Mouse (Mus musculus): ENCODE measurements around the gene 2310022B05Rik. TPM values are rescaled to one million over a fixed set of nuclear protein-coding genes. Genes with fewer than 3 reads are reported as not detected.

The 2310022B05Rik gene
- polyA plus RNA-seq, 1 experiment from 2014 or later = 24.2 TPM

- WGBS = 82% methylated on average over 10 of the region's 10 CpGs
- no peak overlapping the region for H3K27ac ChIP-seq (replicated peaks)
- no peak for DNase-seq (ENCODE audit: low spot score)
- no peak overlapping the region for H3K4me3 ChIP-seq
- H3K9me3 ChIP-seq = no peaks in the 10 kb centered on the region
- H3K36me3 ChIP-seq (replicated peaks) = peaks cover 92% of the 10 kb centered on the region
- no peaks in the 10 kb centered on the region for H3K4me1 ChIP-seq
- no peaks in the 10 kb centered on the region for H3K27me3 ChIP-seq (replicated peaks; ENCODE audit: low read depth, poor library complexity, severe bottlenecking)
Measured at GRCm38 (mm10) chr8:124681077-124681791, 18.1 kb upstream of the 2310022B05Rik start.

GRCm38 (mm10) chr8:124678246-124678645, 15.1 kb upstream of the 2310022B05Rik start:
- WGBS = 92% methylated on average over 13 of the region's 13 CpGs
- Histone ChIP-seq H3K9me3 (no peaks in the 10 kb centered on the region), H3K27ac (replicated peaks) (no peak overlapping the region), H3K27me3 (replicated peaks; ENCODE audit: low read depth, poor library complexity, severe bottlenecking) (no peaks in the 10 kb centered on the region), H3K4me1 (no peaks in the 10 kb centered on the region), H3K36me3 (replicated peaks) (peaks cover 92% of the 10 kb centered on the region), H3K4me3 (no peak overlapping the region)
- DNase-seq (ENCODE audit: low spot score) = no peak

GRCm38 (mm10) chr8:124677486-124677885, 14.3 kb upstream of the 2310022B05Rik start:
- H3K4me3 ChIP-seq = no peak overlapping the region
- WGBS = 61% methylated on average over 12 of the region's 12 CpGs
- no peaks in the 10 kb centered on the region for H3K27me3 ChIP-seq (replicated peaks; ENCODE audit: low read depth, poor library complexity, severe bottlenecking)
- DNase-seq (ENCODE audit: low spot score) = peak; percentile 74
- peaks cover 92% of the 10 kb centered on the region for H3K36me3 ChIP-seq (replicated peaks)
- H3K4me1 ChIP-seq = no peaks in the 10 kb centered on the region
- no peaks in the 10 kb centered on the region for H3K9me3 ChIP-seq
- peak overlapping the region; percentile 78 for H3K27ac ChIP-seq (replicated peaks)

- H3K27ac ChIP-seq (replicated peaks) = peak overlapping the region; percentile 78
- peaks cover 92% of the 10 kb centered on the region for H3K36me3 ChIP-seq (replicated peaks)
Measured at GRCm38 (mm10) chr8:124677078-124677477, 13.9 kb upstream of the 2310022B05Rik start.

GRCm38 (mm10) chr8:124676661-124677060, 13.5 kb upstream of the 2310022B05Rik start:
- 0 out of 2 replicates have a peak overlapping the region, but pooled peaks have one; percentile 24 for H3K27ac ChIP-seq (replicated peaks)
- H3K9me3 ChIP-seq = no peaks in the 10 kb centered on the region
- no peaks in the 10 kb centered on the region for H3K4me1 ChIP-seq
- 92% methylated on average over 4 of the region's 4 CpGs for WGBS
- H3K27me3 ChIP-seq (replicated peaks; ENCODE audit: low read depth, poor library complexity, severe bottlenecking) = no peaks in the 10 kb centered on the region
- H3K36me3 ChIP-seq (replicated peaks) = peaks cover 91% of the 10 kb centered on the region
- no peak for DNase-seq (ENCODE audit: low spot score)
- no peak overlapping the region for H3K4me3 ChIP-seq

More at GRCm38 (mm10) chr8:124677078-124677477, 13.9 kb upstream of the 2310022B05Rik start:
- Histone ChIP-seq H3K27me3 (replicated peaks; ENCODE audit: low read depth, poor library complexity, severe bottlenecking) (no peaks in the 10 kb centered on the region), H3K9me3 (no peaks in the 10 kb centered on the region), H3K4me3 (no peak overlapping the region), H3K4me1 (no peaks in the 10 kb centered on the region)
- 90% methylated on average over 7 of the region's 7 CpGs for WGBS
- no peak for DNase-seq (ENCODE audit: low spot score)

GRCm38 (mm10) chr8:124672345-124672744, 9.2 kb upstream of the 2310022B05Rik start:
- H3K4me3 ChIP-seq = no peak overlapping the region
- no peaks in the 10 kb centered on the region for H3K27me3 ChIP-seq (replicated peaks; ENCODE audit: low read depth, poor library complexity, severe bottlenecking)
- H3K9me3 ChIP-seq = no peaks in the 10 kb centered on the region
- H3K4me1 ChIP-seq = no peaks in the 10 kb centered on the region
- no peak overlapping the region for H3K27ac ChIP-seq (replicated peaks)
- H3K36me3 ChIP-seq (replicated peaks) = peaks cover 66% of the 10 kb centered on the region
- DNase-seq (ENCODE audit: low spot score) = no peak
- 92% methylated on average over 2 of the region's 2 CpGs for WGBS

- Histone ChIP-seq H3K4me1 (peaks cover 2% of the 10 kb centered on the region), H3K27me3 (replicated peaks; ENCODE audit: low read depth, poor library complexity, severe bottlenecking) (no peaks in the 10 kb centered on the region), H3K36me3 (replicated peaks) (peaks cover 32% of the 10 kb centered on the region), H3K27ac (replicated peaks) (no peak overlapping the region), H3K9me3 (no peaks in the 10 kb centered on the region), H3K4me3 (no peak overlapping the region)
- 86% methylated on average over 3 of the region's 3 CpGs for WGBS
- DNase-seq (ENCODE audit: low spot score) = no peak
Measured at GRCm38 (mm10) chr8:124668798-124669197, 5.6 kb upstream of the 2310022B05Rik start.

- peaks cover 6% of the 10 kb centered on the region; the same call in 1 of the 2 replicates for H3K36me3 ChIP-seq (replicated peaks)
- H3K27me3 ChIP-seq (replicated peaks; ENCODE audit: low read depth, poor library complexity, severe bottlenecking) = no peaks in the 10 kb centered on the region
- no peak overlapping the region for H3K4me3 ChIP-seq
- H3K27ac ChIP-seq (replicated peaks) = no peak overlapping the region
- 78% methylated on average over 3 of the region's 3 CpGs for WGBS
- no peak for DNase-seq (ENCODE audit: low spot score)
- peaks cover 36% of the 10 kb centered on the region for H3K4me1 ChIP-seq
- no peaks in the 10 kb centered on the region for H3K9me3 ChIP-seq
Measured at GRCm38 (mm10) chr8:124664414-124664813, 1.2 kb upstream of the 2310022B05Rik start.

- Histone ChIP-seq H3K4me3 (peak overlapping the region; percentile 75), H3K27me3 (replicated peaks; ENCODE audit: low read depth, poor library complexity, severe bottlenecking) (no peaks in the 10 kb centered on the region), H3K36me3 (replicated peaks) (peaks cover 9% of the 10 kb centered on the region; the same call in 1 of the 2 replicates), H3K9me3 (no peaks in the 10 kb centered on the region), H3K27ac (replicated peaks) (peak overlapping the region; percentile 92), H3K4me1 (peaks cover 37% of the 10 kb centered on the region)
- 52% methylated on average over 4 of the region's 4 CpGs for WGBS
- DNase-seq (ENCODE audit: low spot score) = no peak
Measured at GRCm38 (mm10) chr8:124663874-124664230, 683 bp upstream of the 2310022B05Rik start.

GRCm38 (mm10) chr8:124662446-124663111, 590 bp downstream of the 2310022B05Rik start:
- H3K27me3 ChIP-seq (replicated peaks; ENCODE audit: low read depth, poor library complexity, severe bottlenecking) = no peaks in the 10 kb centered on the region
- H3K4me3 ChIP-seq = peak overlapping the region; percentile 75
- peaks cover 41% of the 10 kb centered on the region for H3K4me1 ChIP-seq
- no peaks in the 10 kb centered on the region for H3K9me3 ChIP-seq
- whole genome bisulfite sequencing = under 1% methylated on average over 49 of the region's 49 CpGs
- DNase-seq (ENCODE audit: low spot score) = peak; percentile 50
- peaks cover 20% of the 10 kb centered on the region for H3K36me3 ChIP-seq (replicated peaks)
- H3K27ac ChIP-seq (replicated peaks) = peak overlapping the region; percentile 92

GRCm38 (mm10) chr8:124661781-124662180, 1.4 kb downstream of the 2310022B05Rik start:
- Histone ChIP-seq H3K4me3 (peak overlapping the region; percentile 75), H3K27ac (replicated peaks) (peak overlapping the region; percentile 92; the same call in 1 of the 2 replicates), H3K4me1 (peaks cover 41% of the 10 kb centered on the region), H3K9me3 (no peaks in the 10 kb centered on the region), H3K36me3 (replicated peaks) (peaks cover 26% of the 10 kb centered on the region), H3K27me3 (replicated peaks; ENCODE audit: low read depth, poor library complexity, severe bottlenecking) (no peaks in the 10 kb centered on the region)
- 53% methylated on average over 9 of the region's 9 CpGs for WGBS
- DNase-seq (ENCODE audit: low spot score) = no peak

- WGBS = 78% methylated on average over 2 of the region's 2 CpGs
- DNase-seq (ENCODE audit: low spot score) = no peak
- Histone ChIP-seq H3K36me3 (replicated peaks) (peaks cover 43% of the 10 kb centered on the region), H3K4me3 (no peak overlapping the region), H3K27me3 (replicated peaks; ENCODE audit: low read depth, poor library complexity, severe bottlenecking) (no peaks in the 10 kb centered on the region), H3K4me1 (peaks cover 56% of the 10 kb centered on the region), H3K27ac (replicated peaks) (no peak overlapping the region), H3K9me3 (no peaks in the 10 kb centered on the region)
Measured at GRCm38 (mm10) chr8:124658415-124658814, 4.8 kb downstream of the 2310022B05Rik start.

- peaks cover 60% of the 10 kb centered on the region for H3K4me1 ChIP-seq
- H3K9me3 ChIP-seq = no peaks in the 10 kb centered on the region
- 90% methylated on average over 7 of the region's 7 CpGs for WGBS
- no peaks in the 10 kb centered on the region for H3K27me3 ChIP-seq (replicated peaks; ENCODE audit: low read depth, poor library complexity, severe bottlenecking)
- H3K36me3 ChIP-seq (replicated peaks) = peaks cover 44% of the 10 kb centered on the region
- H3K4me3 ChIP-seq = no peak overlapping the region
- H3K27ac ChIP-seq (replicated peaks) = no peak overlapping the region
- no peak for DNase-seq (ENCODE audit: low spot score)
Measured at GRCm38 (mm10) chr8:124657961-124658360, 5.2 kb downstream of the 2310022B05Rik start.

All from embryonic facial prominence, embryonic 10.5 days (tissue).